Mouse (Mus musculus): ENCODE data around the gene Hspa12b.

The Hspa12b gene

DNA sequence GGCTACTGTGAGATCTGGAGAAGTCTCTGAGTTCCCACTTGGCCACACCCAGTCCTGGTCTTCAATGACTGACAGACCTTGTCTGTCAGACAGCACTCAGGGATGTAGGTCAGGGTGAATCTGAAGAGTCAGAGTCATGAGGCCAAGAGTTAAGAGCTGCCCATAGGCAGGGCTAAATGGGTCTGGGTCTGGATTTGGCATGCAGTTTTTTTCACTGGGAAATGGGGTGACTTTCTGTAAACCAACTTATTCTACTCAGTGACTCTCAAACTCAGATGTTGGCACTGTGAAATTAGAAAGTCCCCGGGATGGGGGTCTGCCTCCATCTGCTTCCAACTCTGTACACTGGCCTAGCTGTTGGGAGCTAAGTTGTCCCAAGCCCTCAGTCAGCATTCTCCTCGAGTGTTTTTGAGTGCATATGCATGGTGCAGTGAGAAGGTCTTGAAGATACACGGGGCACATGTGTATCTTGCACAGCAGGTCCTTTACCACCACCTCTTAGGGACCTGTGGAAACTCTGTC lies 1.6 kb downstream of the Hspa12b start:
- DNase-seq (ENCODE audit: low read depth, low spot score), result no peak

DNA sequence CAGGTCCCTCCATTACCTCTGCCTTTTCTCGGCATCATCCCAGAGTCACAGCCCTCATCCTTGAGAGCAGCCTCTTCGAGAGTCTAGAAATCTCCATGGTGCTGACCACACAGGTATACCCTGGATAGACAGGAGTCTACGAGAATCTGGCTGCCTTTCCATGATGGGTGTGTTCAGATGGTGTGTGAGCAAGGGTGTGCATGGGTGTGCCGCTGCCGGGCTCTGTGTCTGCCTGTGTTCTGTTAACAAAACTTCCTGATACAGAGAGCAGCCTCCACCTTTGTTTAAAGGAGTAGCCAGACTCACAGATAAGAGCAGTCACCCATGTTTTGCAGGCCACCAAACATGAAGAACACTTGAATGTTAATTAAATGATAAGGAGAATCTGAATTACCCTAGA lies 2.8 kb downstream of the Hspa12b start:
- no peak for DNase-seq (ENCODE audit: low read depth, low spot score)

DNA sequence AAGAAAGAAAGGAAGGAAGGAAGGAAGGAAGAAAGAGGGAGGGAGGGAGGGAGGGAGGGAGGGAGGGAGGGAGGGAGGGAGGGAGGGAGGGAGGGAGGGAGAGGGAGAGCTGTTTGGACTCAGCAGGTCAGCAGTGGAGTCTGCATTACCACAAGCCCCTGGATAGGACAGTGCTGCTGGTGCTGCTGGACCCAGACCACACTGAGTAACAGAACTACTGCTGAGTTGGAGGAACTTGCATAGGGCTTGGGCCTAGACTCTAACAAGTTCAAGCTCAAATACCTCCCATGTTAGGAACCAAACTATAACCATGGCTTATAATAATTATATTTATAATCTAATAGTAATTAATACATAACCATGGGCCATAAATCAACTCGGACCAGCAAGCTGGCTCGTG lies 3.8 kb downstream of the Hspa12b start:
- no peak for DNase-seq (ENCODE audit: low read depth, low spot score)

DNA sequence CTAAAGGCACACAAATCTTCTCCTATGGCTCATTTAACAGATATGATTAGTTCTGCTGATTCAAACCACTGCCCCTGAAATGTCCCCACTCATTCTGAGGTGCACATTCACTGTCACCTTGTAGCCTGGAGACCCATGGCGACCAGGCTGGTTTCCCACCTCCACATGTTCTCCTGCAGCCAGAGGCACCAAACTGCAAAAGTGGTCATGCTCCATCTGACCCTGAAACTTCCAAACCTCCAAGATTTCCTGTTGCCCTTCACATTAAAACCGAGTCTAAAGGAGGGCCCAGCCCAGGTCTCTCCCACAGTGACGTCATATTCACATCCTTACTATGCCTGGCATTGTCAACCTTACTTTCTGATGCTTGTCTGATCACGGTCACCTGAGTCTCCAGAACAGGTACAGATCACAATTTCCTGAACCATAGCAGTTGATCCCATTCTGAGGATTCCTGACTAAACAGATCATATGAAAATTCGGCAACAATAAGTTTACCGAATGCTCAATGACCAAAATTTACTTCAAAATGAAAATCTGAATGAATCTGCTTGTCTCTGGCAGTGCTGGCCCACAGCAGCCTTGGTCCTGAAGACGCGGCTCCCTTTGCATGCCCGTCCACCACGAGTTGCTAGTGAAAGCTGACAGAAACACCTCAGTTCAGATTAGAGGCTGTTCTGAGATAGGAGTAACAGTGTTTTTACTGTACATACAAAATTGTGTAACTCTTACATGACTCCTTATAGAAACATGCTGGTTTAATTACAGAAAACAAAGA lies 5.2 kb downstream of the Hspa12b start:
- DNase-seq (ENCODE audit: low read depth, low spot score), result no peak

DNA sequence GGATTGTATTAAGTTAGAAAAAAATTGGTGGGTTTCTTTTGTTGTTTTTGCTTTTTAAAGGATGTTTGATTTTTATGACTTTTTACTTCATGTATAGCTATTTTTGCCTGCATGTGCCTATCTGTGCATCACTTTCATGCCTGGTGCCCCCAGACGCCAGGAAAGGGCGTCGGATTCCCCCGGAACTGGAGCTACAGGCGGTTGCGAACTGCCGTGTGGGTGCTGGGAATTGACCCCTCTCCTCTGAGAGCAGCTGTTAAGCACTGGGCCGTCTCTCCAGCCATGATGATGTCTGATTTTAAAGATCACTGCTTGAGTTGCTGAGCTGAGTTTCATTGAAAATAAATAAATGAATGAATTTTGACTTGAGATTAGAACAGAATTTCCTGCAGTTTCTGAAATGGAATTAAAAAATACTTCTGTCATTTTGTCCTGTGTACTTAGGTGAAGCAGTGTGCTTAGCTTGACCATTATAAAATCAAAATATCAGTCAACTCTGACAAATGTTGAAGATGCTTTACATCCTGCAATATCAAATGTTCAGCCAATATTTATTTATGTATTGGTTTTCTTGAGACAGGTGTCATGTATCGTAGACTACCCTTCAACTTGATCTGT lies 6.0 kb downstream of the Hspa12b start, which contains the start of gene Gm11037:
Gene Gm11037, plus strand, starts transcription at position 568 of the 618 bp plus-strand sequence.
- DNase-seq (ENCODE audit: low read depth, low spot score), result no peak

DNA sequence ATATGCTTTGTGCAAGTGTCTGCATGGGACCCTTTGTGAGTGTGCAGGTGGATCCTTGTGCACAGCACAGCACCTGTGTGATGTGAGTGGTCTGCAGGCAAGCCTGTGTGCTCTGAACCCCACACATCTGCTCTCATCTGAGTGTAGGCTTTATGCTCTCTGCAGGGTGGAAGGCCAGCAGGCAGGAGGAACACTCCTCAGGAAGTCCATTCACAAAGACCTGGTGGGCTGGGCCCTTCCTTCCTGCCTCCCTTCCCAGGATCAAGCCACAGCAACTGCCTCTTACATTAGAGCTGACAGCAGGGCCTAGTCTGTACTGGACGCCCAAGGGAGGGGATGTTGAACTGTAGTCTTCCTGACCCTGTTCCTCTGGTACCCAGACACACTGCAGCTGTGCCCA lies 7.3 kb downstream of the Hspa12b start:
- DNase-seq (ENCODE audit: low read depth, low spot score), result no peak

DNA sequence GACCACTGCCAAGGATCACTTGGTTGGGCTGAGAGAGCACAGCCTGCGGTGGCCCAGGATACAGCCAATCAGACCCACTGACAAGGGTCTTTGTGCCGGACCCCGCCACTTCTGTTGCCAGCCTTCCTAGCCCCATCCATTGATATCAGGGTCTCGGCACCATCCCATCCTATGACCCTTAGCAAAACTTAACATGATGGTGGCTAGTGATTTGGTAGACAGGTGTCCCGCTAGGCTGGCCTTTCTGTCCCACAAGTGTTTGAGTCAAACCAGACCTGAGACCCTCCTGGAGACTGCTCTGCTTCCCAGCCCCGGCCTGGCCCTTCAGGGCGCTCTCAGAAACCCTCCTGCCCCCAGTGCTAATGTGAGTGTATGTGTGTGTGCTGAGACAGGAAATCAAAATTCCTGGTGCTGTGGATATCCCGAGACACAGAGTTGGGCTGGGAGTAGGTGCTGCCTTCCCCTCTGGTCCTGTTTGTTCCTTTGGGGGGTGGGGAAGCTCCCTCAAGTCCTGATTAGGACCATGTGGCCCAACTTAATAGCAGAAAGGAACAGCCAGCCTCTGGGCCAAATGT lies 7.8 kb downstream of the Hspa12b start:
- no peak for DNase-seq (ENCODE audit: low read depth, low spot score)

DNA sequence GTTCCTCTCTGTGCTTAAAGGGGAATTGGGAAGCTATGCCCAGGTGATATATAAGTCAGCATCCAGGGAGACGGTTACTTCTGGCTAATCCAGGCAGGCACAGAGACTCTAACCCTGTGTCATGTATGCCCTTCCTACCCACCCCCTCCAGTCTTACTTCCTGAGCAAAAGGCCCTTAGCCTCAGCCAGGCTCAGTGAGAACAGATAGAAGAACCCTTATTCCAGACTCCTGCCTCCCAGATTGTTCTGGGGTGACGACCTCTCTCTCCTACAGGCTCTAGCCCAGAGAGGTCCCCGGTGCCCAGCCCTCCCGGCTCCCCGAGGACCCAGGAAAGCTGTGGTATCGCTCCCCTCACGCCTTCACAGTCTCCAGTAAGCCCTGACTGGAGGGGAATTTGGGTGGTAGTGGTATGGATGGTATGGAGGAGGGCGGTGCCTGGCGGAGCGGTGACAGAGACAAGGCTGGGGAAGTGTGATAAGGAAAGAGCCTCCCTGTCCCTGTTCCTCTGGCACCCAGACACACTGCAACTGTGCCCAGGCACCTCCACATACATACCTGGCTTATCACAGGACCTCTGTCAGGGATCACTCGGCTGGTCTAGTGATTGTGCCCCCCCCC lies 8.6 kb downstream of the Hspa12b start:
- DNase-seq (ENCODE audit: low read depth, low spot score), result no peak

DNA sequence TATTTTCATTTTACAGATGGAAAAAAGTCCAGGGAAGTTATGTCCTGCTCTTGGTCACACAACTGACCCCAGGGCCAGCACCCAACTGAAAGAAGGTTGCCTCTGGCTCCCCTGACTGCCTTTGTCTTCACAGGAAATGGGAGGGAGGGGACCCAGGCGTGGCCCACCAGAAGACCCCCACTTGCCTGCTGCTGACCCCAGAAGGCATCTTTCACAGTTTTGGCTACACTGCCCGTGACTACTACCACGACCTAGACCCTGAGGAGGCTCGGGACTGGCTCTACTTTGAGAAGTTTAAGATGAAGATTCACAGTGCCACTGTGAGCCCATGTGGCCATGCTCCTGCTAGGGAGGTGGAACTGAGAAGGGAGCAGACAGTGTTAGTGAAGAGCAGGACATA lies 11.2 kb downstream of the Hspa12b start:
- DNase-seq (ENCODE audit: low read depth, low spot score), result no peak

DNA sequence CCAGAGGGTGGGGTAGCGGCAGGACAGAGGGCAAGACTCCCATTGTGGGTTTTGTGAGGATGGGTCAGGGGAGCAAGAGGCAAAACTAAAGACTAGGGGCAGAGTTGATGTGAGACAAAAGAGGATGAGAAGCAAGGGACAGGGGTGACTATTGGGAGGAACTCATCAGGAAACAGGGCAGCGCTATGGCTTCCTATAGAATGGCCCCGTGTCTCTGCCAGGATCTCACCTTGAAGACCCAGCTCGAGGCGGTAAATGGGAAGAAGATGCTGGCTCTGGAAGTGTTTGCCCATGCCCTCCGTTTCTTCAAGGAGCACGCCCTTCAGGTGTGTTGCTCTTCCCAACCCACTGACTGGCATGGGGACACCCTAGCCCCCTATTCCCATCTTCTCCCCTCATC lies 11.7 kb downstream of the Hspa12b start:
- no peak for DNase-seq (ENCODE audit: low read depth, low spot score)

DNA sequence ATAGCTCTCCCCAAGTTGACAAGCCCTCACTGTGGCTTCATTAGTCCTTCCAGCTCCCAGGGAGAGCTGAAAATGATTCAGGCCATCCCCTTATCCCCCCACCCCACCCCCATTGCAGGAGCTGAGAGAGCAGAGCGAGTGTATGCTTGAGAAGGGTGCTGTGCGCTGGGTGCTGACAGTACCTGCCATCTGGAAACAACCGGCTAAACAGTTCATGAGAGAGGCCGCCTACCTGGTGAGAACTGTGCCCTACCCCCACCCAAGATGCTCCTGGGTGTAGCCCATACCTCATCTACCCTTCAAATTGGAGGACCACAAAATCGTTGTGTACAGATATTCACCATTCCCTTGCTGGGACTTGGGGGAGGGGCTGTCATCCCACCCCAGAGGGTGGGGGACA lies 12.2 kb downstream of the Hspa12b start:
- DNase-seq (ENCODE audit: low read depth, low spot score), result no peak

DNA sequence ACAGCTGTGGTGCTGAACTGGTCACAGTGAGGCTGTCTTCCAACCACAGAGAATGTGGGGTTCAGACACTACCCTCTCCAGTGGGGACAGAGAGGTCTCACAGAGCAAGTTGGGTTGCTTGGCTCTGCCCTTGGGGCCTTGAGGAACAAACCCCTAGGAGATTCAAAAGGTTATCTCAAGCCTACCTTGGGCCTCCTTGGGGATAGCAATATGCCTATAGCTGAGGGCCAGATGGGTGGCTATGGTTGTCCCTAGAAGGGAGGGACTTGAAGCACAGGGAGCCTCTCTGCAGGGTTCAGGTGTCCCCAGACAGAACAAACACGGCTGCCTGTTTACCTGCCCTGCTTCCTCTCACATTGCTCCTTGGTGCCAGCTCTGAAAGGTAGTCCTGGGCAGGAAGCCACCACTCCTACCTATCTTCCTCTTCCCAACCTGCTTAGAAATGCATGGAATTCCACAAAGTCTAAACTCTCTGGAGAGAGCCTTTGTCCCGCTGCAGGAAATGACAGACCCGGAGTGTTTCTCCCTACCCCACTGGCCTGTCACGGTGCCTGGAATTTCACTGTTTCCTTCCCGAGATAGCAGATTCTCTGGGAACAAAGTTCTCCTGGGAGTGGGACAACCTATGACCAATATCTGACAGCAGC lies 12.9 kb downstream of the Hspa12b start:
- DNase-seq (ENCODE audit: low read depth, low spot score), result no peak

DNA sequence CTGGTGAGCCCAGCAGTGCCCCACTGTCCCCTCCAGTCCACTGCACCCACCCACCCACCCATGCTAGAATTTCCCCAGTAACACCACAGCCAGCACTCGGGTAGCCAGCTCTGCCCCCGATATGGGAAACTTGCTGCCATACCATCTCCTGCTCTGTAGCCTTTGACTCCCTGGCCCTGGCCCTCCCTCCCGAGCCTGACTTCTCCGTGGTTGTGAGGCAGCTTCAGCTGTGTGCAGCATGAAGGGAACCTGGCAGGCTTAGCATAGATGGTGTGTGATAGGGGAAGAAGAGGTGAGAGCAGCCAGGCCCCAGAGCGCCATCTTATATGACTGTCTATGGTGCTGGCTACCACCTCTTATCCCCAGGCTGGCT lies 13.4 kb downstream of the Hspa12b start:
- DNase-seq (ENCODE audit: low read depth, low spot score), result no peak

DNA sequence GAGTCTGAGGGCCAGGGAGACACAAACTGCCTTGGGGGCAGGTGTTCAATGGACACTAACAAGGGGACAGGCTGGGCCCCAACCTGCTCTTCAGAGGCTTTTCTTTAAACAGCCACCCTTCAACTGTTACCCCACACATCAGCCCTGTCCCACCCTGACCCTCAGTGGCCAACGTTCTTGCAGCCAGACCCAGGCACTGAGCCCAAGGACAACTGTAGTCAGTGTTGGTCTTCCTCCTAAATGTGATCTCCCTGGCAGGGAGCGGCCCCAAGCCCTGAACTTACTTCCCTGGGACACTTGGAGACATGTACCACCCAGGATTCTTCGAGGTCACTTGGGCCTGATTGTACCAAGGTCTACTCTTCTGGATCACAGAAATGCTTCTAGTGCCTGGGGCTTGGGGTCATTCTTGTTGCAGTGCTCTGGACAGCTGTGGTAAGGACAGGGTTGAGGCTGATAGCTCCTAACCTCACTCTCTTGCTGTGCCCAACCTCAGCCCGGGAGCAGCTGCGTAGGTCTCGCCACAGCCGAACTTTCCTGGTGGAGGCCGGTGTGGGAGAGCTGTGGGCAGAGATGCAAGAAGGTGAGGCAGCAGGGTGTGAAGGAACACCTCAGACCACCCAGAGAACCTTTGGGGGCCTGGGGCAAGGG lies 14.4 kb downstream of the Hspa12b start:
- no peak for DNase-seq (ENCODE audit: low read depth, low spot score)

DNA sequence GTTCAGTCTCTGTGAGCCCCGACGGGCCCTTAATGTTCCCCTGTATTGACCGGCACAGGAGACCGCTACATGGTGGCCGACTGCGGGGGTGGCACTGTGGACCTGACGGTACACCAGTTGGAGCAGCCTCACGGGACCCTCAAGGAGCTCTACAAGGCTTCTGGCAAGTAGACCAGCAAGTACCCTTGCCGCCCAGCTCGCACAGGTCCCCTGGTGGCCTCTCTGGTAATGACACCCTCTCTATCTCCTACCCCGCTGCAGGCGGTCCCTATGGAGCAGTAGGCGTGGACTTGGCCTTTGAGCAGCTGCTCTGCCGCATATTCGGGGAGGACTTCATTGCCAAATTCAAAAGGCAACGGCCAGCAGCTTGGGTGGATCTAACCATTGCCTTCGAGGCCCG lies 15.5 kb downstream of the Hspa12b start:
- peak; percentile 70 for DNase-seq (ENCODE audit: low read depth, low spot score)

DNA sequence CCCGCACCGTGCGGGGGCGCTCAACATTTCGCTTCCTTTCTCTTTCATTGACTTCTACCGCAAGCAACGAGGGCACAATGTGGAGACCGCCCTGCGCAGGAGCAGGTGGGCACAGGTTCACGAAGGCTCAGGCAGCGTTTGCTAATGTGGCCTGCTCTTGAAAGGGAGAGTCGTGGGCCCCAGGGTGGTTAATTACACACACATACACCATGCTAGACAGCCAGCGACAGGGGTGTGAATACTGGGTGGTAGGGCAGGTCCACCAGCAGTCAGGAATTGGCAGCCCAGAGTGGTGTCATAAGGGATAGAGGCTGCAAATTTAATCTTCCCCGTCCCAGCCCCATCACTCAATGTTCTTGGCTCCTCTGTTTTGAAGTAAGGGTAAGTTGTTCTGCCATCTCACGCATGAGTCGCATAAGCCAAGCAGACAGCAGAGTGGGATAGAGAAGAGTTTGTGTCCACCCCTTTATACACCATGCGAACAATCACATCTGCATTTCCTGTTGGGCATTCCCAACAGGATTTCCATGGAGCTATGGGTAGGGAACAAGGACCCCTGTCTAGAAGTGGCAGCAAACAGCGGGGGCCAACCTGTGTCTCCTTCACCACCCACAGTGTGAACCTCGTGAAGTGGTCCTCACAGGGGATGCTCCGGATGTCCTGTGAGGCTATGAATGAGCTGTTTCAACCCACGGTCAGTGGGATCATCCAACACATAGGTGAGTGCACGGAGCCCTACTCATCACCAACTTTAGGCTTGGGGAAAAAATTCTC lies 16.1 kb downstream of the Hspa12b start:
- no peak for DNase-seq (ENCODE audit: low read depth, low spot score)

DNA sequence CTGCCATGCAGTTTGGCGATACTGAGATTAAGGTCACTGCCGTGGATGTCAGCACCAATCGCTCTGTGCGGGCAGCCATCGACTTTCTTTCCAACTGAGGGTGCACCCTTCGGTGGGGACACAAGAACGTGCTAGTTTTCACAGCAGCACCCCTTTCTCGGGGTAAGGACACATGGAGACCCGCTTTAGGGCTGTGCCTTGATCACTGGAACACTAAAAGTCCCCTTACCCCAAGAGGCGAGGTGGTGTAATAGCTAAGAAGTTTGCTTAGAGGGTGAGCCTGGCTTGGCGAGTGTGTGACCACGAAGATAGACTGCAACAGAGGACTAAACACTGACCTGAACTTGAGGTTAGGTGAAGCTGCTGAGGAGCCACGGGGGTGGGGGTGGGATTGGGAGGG lies 18.0 kb downstream of the Hspa12b start:
- no peak for DNase-seq (ENCODE audit: low read depth, low spot score)

DNA sequence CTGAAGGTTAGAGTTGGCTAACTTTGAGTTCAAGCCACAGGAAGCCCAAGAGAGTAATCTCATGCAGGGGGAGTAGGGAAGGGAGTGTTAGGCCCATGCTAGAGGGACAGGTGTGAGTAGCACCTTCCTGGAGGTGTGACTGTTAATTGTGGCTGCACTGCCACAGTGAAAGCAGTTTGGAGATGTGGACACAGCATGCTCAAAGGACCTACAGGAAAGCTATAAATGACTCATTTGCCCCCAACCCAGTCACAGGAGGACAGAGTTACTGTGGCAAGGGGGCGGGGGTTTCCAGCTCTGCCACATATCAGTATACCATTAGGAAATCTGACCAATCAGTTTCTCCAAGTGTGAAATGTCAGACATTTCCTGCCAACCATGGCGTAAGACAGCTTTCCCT lies 18.5 kb downstream of the Hspa12b start:
- no peak for DNase-seq (ENCODE audit: low read depth, low spot score)

DNA sequence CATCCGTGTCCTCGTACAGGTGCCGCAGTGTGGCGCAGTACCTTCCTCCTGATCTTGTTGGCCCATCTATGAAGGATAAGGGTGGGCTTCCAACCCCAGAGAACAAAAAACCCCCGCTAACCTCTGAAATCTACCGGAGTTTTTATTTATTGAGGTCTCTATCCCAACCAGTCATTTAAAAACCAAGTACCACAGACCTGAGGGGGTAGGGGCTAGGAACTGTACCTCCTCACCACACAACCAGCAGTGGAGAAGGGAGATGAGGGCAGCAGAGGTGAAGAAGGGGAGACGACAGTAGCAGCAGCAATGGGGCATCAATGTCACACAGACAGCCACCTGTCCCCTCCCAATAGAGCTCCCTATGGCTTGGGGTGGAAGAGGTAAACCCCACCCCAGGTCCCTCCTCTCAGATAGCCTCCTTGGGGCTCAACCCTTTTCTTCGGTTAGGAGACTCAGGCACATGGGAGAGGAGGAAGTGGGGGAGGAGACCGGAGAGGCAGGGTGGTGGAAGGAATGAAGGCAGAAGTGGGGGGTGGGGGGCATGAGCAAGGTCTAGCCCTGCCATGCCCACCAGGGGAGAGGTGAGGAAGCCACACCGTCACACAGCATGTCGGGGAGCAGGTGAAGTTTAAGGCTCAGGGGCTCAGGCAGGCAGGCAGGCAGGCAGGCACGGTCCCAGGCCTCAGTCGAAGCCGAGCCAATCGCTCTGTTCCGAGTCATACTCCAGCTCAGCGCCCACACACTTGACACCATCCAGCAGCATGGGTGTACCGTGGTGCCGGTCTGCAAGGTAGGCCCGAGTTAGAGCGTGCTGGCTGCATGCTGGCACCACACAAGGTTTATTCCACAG lies 19.3 kb downstream of the Hspa12b start:
- DNase-seq (ENCODE audit: low read depth, low spot score), result no peak

DNA sequence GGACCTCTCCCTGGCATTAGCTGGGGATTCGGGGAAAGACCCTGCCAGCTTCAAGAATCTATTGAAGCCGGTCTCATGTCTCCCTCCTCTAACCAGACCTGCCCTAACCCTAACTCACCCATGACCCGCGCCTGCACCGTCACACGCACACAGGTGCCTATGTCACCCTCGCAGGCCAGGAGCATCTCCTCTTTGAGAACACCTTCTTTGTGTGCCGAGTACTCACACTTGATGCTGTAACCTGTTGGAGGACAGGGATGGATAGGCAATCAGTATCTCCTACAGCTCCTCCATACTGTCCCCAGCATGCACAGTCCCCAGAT lies 19.9 kb downstream of the Hspa12b start:
- DNase-seq (ENCODE audit: low read depth, low spot score), result no peak
